Mouse (Mus musculus): ENCODE measurements at regions not wholly inside any gene's neighbourhood (a gene's known extent, or its start where the extent isn't known, plus 50 kb on each side); places are given as distances from the start of the nearest gene placed in this dataset.

DNA sequence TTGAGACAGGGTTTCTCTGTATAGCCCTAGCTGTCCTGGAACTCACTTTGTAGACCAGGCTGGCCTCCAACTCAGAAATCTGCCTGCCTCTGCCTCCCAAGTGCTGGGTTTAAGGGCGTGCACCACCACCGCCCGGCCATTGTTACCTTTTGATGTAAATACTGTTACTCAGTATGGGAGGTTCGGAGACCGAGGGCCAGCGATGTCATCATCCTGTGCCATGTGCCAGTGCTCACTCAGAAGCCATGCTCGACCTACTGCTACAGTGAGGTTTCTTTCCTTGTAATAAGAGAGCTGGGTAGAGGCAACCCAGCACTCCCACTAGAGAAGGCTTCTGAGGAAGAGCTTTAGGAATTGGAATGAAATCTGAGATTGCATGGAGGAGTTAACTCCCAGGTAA is 191.6 kb upstream of the Tgfbr2 start:
- TF ChIP-seq CTCF (IDR thresholded peaks at IDR 0.05; ENCODE audit: control insufficient read depth, insufficient read depth, low read length) (no peak), POLR2A (IDR thresholded peaks at IDR 0.05; ENCODE audit: borderline replicate concordance, control insufficient read depth, low read depth, low read length) (no peak)
